Mouse (Mus musculus) lung, adult 18-20 months (tissue): ENCODE measurements around the gene Fam184a.
A peak's percentile ranks its signal among the peaks of the same experiment; 100 is the strongest.

Source experiments
- DNase-seq, 2 experiments: peaks; one replicate each; pipeline ENCODE4 v3.0.0; 2022; ENCODE audit warnings: mixed read lengths in 2 of 2

Gene Fam184a

DNA sequence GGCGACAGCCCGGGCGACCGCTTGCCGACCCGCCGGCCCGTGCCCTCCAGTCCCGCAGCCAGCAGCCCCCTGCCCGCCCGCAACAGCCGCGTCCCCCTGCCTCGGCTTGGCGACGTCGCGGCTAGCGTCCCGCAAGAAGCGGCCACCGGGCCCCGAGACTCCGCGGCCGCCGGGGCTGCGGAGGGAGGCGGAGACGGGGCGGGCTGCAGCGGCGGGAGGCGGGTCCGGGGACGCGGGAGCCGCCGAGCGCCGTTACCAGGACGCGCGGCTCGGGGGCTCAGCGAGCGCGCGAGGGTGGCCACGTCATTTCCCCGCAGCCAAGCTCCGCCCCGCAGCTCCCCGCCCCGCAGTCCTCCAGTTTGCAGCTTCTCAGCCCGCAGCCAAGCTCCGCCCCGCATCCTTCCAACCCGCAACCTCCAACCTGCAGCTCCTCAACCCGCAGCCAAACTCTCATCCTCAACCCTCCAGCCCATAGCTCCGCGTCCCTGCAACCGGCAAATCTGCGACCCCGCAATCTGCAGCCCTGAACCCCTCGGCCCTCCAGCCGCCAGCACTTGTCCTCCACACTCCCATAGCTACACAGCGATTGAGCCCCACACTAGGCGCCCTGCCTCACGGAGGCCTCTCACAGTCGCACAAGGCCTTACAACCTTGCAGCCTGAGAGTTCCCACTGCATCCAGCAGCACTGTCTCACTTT is at the start of gene Fam184a:
Gene Fam184a (minus strand): TSS at position 169 of the 698 bp plus-strand sequence.
- peak; percentile 59 to 74 for DNase-seq

DNA sequence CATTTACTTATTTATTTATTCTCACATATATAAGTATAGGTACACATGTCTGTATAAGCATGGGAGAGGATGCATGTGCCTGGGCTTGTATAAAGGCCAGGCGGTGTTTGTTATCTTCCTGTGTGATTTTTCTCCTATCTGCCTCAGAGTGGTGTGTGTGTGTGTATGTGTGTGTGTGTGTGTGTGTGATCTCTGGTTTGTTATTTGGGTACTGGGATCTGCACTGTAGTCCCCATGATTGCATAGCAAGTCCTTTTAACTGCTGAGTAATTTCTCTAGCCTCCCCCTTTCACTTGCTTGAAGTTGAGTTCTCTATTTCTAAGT is 45.3 kb upstream of the Fam184a start:
- DNase-seq, result no peak

DNA sequence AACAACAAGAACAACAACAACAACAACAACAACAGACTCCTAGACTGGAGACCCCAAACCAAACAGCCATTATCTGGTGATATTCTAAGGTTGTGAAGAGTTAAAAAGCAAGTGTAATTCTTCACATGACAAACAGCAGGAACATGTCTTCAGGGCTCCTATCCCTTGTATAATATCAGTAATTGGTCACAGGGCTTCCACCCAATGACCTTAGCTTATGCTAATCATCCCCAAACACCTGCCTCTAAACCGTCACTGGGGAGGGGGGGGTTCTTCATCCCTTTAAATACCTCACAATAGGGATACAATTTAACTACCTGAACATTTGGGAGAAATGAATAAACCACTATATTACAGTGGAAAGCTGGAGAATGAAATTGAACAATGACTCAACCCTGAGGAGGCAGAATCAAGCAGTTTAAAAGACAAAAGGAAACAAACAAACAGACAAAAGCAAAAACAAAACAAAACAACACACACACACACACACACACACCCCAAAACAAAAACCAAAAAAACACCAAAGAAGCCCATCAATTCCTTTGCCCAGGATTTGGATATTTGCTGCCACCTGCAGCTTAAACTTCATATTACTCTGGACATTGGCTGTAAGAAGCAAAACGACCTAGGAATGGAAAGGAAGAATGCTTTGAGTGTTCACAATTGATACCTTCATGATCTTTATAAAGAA is 44.8 kb upstream of the Fam184a start:
- DNase-seq, result peak in 1 of 2 experiments; percentile 7

DNA sequence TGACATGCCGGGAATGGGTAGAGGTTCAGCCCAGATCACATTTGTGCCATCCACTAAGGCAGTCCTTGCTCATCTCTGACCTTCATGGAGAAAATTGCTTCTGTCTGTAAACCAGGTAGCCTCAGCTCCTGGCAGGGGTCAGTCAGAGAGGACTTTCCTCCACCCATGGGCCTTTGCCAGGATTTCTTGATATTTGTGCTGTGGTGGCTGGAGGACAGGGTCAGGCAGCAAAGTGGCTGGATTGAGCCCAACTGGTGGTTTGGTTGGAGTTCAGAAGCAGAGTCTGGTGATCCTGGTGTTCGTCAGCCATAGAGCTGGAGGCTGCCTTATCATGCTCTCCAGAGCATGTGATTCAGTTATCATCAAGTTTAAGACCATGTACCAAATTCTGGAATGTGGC is 40.4 kb upstream of the Fam184a start:
- DNase-seq, result no peak

DNA sequence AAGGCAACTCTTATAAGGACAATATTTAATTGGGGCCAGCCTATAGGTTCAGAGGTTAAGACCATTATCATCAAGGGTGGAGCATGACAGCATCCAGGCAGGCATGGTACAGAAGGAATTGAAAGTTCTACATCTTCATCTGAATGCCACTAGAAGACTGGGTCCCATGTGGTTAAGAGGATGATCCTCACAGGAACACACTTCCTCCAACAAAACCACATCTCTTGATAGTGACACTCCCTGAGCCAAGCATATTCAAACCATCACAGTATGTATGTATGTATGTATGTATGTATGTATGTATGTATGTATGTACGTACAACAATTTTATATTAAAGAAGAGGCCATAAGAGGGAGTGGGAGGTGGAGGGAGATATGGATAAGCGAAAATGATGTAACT is 25.7 kb upstream of the Fam184a start:
- no peak for DNase-seq

DNA sequence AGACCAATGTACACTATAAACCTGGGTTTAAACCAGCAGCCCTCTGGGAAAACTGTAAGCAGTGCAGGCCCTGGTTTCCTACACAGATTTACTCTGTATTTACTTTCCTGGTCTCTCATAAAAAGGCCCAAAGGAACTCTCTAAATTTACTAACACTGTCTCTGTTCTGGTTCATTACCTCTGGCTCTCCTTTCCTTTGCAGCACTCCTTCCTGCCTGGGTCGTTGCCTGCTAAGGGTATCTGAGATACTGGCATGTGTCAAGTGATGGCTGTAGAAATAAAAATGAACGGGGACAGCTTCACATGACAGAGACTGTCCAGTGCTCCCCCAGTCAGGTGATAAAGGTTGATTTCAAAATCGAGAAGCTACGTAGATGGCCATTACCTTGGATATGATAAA is 21.8 kb upstream of the Fam184a start:
- DNase-seq, result no peak

DNA sequence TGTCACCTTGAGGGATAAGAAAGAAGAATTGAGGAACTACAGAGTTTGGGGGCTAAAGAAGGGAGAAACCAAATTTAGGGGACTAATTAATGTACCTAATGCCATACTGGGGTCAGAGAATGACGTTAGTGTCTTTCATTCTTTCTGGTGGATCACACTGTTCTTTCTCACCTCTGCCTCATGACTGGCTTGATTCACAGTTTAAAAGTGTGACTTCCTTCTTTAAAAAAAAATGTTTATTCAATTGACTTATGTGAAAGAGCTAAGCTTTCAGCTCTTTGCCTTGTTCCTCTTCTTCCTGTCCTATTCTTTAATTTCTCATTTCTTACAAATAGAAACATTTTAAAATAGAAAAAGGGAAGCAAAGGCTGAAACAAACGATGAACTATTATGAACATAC is 20.6 kb upstream of the Fam184a start:
- DNase-seq, result no peak

DNA sequence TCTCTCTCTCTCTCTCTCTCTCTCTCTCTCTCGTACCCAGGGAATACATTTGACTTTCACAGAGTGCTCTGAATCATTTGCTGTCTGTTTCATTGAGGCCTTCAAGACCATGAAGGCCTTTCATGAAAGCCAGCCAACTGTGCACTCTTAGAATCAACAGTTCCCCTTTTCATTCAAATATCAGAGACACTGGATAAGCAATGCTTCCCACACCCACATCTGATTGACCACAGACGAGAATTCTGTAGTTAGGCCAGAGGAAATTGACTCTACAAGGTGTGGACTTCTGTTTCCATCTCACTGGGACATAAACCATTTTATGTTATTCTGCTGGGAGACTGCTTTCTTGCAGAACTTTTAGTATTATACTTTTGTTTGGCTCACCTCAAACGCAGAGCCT is 17.8 kb upstream of the Fam184a start:
- DNase-seq, result no peak

DNA sequence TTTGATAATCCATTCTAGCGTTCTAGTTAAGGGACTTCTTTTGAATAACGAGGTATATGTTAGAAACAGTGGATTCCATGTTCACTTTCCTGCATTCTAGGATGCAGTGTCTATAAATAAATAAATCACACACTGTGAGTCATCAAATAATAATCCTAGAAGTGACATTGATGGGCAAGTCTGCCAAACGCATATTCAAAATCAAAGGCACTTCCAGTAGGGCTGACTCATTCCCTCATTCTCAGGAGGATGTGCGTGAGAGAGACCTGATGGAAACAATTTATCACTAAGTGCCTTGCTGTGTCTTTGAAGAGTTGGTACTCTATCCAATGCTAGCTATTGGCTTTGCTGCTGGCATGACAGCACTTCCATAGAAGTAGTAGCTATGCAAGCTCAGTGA is 14.5 kb upstream of the Fam184a start:
- DNase-seq, result no peak

DNA sequence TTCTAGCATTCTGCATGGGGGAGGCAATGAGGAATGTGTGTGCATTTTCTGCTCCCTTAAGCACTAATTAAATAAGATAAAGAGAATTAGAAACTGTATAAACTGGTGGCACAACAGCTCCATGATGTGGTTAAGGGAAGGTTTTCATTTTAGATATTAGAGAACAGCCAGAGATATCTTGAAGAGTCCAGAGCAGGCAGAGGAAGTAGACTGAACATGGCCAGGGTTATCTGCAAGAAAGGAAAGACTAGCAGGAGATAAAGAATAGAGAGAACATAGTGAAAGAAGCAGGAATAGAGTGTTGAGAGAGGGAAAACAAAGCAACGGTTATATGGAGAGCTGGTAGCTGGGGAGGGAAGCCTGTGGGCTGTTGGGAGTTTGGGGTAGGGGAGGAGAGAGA is 1.8 kb upstream of the Fam184a start:
- DNase-seq, result no peak

DNA sequence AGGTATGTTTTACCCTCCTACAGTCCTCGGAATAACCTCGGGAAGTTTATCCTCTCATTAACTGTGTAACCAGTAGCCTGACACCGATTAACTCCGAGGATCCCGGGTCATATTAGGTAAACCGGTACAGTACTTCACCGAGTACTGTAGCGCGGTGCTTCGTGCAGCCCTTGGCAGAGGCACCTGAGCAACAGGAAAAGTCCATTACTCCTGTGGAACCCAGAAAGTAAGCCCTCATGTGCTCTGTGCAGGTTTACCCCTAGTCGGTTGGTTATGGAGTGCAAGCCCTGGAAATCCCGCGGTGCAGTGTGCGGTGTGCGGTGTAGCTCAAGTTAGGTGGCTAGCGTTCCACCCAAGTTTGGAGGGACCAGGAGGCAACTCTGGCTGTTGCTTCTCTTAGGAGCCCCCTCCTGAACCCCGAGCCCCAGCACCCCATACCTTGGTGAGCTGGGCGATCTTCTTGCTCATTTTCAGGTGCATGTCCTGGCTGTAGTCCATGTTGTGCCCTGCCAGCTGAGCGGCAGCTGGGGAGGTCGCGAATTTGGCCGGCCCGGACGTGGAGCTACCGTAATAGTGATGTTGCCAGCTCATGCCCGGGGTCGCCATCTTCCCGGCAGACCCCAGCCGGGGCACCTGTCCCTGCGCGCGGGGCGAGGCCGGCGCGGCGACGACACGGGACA is 508 bp downstream of the Fam184a start:
- peak in 1 of 2 experiments; percentile 6 for DNase-seq

DNA sequence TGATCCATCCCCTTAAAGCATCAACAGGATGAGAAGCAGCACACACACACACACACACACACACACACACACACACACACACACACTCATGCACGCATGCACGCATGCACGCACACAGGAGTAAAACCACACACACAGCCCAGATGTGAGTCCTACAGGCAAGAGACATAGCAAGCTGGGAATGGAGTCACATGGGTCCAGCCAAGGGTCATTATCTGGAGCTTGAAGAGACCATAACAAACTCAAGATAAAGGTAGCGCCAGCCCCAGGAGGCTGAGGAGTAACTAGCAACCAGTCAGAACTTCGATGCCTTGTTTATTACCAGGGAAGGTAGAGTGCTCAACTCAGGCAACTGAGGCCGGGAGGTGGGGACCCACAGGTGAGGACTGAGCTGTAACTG is 4.9 kb downstream of the Fam184a start:
- peak in 1 of 2 experiments; percentile 10 for DNase-seq

DNA sequence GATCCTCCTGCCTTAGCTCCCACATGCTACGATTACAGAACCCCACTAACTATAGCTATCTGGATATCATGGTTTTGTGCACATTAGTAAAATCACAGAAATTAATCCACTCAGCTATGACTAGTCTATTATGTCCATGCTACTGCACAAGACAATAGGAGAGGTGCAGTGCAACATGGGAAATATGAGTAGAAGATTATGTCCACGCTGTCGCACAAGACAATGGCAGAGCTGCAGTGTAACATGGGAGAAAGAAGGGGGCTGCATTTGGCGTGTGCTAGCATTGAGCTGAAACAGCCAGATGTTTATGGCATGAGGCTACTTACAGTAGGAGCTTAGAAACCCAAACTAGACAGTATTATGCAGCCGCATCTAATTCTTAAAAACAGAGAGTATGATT is 8.0 kb downstream of the Fam184a start:
- DNase-seq, result no peak

DNA sequence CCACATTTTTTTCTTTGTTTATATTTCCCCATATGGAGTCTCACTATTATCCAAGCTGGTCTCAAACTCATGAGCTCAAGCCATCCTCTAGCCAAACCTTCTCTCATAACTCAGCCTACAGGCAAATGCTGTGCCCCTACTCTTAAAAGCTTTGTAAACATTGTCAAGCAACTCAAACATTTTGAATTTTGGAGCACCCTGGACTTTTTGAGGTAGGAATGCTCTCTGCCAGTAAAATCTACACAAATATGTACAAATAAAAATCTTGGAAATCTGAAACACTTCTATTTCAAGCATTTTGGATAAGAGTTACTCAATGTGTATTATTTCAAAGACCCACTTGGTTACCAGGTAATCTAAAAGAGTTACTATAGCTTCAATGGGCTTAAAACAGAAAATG is 10.9 kb downstream of the Fam184a start:
- no peak for DNase-seq

DNA sequence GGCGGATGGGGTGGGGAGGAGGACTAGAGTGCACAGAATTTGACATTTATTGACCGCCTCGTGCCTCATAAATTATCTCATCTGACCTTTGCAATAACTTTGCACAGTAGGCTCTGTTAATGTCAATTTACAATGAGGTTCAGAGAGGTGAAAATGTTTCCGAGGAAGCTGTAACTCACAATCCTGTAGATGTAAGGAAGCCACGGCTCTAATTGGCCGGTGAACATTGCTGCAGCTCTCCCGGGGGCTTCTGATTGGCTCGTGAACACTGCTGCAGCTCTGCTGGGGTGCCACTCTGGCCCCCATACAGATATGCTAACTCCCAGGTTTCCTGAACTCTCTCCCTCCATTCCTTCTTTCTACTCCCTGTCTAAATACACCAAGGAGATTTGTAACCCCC is 12.1 kb downstream of the Fam184a start:
- DNase-seq, result no peak

DNA sequence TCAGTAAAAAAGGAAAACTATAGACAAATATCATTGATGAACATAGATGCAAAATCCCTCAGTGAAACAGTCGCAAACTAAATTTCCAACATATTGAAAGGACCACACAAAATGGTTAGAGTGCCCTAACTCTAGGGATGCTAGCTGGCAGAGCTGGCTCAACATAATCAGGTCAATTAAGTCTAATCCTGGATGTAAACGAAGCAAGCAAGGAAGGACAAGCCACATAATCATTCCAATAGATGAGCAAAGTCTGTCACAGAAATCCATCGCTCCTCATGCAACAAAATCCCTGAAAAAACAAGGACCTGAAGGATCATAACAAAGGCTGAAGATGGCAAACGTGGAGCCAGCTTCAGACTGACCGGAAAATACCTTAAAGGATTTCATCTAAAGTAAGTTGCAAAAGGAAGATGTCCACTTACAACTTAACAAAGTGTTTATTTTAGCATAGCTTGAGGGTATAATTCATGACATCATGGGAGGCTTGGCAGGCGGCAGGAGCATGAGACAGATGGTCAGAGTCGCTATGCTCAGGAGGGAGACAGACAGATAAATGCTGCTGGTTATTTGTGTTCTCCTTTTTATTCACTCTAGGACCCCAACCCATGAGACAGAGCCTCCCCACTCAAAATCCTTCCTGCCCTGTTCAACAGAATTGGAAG is 15.6 kb downstream of the Fam184a start:
- DNase-seq, result no peak

DNA sequence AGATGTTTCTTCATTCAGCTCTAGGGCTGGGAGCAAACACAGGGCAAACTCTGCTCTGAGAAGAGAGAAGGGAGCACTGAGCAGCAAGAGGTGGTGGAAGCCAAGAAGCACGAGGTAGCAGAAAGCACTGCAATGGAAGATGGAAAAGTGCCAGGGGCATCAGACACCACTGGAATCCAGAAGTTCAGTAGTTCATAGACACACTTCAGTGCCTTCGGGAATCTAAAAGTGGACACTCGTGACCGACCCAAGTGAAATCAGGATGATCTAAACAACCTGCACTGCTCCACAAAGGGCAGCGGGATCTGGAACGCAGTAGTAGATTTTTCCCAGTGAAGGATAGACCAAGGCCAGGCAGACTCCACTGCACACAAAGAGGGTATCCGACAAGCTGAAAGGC is 18.6 kb downstream of the Fam184a start:
- no peak for DNase-seq

DNA sequence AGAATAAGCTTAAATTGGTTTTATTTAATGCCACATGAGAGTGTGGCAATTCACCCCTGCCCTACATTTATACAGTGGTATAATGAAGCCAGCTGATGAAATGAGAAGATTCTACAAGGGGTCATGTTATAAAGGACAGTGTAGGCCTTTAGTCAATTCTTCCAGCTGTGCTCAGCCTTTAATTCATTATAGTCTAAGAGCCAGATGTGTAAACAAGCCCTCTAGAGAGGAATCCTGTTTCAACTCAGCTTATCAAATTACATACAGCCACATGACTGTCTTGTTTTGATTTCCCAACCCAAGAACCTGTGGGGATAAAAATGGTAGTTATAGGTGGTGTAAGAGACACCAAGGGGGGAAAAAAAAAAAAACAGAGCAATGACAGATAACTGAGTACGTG is 22.0 kb downstream of the Fam184a start:
- no peak for DNase-seq

DNA sequence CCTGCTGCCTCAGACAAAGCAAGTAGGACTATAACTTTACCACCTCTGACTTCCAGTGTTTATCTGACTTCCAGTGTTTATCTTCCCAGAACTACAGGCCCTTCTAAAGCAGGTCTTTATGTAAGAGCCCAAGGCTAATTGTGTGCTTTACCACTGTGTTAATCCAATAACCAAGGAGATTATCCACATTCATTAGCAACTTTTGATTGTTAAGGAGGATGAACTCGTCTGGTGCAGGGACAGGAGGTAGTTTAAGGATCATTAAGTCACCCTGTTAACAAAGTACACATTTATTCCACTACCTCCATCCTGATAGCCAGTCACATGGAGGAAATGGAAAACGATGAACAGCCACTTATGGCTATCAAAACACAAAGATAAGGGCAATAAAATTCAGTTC is 25.6 kb downstream of the Fam184a start:
- DNase-seq, result no peak

DNA sequence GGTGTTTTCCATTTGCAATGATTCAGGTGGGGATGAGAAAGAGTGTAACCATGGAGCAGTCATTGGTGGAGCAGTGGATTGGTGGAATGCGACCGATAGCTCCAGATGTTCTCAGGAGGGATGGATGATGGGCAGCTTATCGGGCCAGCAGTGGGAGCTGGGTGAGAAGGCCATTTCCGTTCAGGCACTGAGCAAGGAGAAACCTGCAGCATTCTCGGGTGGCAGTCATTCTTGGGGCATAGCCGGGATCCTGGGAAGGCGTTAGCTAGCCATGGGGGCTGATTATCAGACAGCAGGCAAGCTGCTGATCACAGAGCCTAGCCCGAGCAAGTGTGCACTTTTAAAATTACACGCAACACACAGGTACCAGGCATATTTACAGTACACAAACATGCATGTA is 46.4 kb downstream of the Fam184a start:
- DNase-seq, result no peak

DNA sequence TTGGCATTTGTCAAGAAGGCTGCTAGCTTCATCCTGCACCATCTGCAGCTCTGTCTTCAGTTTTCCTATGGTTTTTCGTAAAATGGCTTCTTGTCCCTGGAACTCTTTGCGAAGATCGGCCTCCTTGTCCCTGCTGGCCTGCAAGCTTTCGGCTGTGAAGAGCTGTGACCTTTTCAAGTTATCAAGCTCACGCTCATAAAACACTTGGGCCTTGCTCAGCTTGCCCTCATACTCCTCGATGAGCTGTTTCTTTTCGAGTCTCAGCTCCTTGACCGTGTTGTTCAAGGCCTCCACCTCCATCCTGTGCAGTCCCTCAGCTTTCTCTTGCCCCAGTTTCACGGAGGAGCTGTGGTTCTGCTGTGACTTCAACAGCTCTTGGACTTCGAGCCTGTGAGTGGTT is 52.4 kb downstream of the Fam184a start:
- DNase-seq, result no peak

DNA sequence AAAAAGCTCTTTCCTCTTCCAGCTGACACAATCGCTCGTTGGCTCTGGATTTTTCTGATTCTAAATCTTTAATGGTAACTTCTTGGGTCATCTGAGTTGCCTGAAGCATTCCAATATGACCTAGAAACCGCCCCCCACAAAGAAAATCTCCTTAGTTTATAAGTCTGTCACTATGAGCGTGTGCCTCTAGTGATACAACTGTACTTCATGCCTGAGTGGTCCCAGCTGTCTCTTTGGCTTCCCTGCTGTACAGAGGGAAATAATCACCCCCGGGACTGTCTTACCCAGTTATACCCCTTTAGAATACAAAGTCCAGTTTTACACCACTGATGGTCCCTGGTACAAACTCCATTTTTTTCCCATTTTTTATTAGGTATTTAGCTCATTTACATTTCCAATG is 56.2 kb downstream of the Fam184a start:
- no peak for DNase-seq

DNA sequence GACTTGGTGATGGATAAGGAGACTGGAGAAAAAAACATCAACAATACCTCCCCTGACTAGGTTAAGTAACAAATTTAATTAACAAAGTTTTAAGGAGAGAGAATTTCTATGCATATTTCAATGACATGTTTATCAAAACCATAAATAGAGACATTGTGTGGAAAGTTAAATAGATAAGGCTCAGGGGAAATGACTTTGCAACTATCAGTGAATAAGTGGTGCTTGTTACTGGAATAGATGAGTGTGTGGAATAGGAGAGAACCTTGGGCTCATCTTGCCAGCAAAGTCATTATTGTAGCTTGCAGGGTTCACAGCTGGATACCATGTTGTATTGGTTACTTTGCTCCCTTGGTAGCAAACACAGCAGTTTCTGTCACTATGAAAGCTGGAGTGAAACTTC is 59.7 kb downstream of the Fam184a start:
- DNase-seq, result no peak
